Mouse (Mus musculus): ENCODE data around the gene Tlr9.

The Tlr9 gene

DNA sequence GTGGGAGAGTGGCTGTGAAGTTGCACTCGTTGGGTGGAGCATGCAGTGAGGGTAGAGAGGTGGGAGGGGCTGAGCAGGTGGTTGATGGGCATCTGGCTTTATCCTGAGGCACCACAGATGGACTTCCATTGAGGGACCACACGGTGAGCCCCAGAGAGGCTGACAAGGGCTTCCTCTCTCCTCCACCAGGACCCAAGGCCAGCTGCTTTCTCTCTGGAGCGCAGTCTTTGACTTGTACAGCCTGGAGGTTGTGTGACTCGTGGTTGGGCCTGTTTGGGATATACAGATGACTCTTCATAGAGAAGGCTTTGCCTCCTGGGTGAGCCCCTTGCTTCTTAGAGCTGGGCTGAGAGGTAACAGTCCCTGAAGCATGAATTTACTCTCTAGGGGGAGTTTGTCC is 46.0 kb downstream of the Tlr9 start:
- DNase-seq (ENCODE audit: low spot score), result no peak

DNA sequence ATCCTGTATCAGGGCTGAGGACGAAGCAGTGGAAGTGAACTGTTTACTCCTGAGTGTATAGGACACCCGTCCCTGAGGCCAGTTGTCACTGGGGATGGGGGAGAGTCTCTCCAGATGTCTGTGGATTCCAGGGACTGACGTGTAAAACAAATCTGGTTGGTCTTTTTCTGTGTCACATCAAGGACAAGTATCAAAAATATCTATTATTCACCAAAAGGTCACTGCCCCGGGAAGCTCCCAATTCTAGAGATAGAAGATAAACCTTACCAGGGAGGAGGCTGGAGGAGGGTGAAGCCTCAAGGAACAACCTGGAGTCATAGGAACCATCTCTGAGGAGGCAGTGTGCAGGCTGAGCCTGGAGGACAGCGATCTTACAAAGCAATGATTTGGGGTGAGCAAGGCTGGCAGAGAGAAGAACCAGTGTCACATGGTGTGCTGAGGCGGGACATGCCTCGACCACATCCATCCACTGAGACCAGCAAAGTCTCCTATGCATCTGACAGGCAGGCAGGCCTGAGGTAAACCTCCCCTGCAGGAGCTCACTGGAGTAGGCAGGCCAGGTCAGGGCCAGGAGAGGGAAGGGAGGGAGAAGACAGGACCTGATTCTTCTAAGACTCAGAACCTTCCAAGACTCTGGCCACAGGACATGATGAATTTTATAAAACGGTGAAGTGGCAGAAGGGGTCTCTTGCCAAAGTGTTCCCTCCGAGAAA is 46.8 kb downstream of the Tlr9 start:
- no peak for DNase-seq (ENCODE audit: low spot score)

DNA sequence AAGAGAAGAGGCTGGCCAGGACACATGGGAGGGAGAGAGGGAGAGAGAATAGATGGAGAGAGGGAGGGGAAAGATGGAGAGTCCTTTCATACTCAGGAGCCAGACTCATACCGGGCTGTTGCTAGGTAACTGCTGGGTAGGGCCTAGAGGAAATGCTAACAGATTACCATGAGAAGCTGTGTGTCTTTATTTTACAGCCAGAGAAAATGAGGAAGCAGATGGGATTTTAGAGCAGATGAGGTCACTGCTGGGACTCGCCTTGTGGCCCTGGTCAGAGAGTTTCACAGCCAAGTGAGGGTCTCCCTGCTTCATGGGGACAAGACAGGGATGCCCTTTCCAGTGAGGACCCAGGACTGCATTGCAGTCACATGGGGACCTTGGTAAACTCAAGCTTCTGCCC is 47.5 kb downstream of the Tlr9 start:
- no peak for DNase-seq (ENCODE audit: low spot score)

DNA sequence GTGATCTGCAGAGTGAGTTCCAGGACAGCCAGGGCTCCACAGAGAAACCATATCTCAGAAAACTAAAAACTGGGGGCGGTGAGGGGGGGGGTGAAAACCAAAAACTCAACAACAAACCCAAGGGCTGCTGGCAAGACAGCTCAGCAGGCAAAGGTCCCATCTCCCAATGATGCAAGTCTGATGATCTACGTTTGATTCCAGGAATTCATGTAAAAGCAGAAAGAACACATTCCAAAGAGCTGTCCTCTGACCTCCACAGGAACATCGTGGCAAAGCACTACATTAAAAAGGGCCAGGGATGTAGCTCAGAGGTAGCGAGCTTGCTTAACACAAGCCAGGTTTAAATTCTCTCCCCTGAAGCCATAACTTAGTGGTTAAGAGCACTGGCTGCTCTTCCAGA is 48.3 kb downstream of the Tlr9 start:
- no peak for DNase-seq (ENCODE audit: low spot score)

DNA sequence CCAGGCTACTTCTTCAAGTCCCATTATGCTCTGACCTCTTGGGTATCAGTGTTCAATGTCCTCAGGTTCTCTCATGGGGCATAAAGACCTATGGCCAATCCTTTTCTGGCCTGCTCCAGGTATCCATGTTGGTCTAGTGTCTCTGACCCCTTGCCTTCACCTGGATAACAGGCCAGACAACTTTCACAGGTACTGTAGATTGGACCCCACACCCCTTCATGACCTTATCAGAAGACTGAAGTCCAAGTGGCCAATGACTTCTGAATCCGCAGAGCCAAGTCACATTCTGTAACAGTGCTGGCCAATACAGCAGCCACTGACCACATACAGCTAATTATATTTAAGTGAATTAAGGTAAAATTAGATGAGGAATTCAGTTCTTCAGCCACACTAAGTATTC is 49.9 kb downstream of the Tlr9 start:
- DNase-seq (ENCODE audit: low spot score), result no peak

DNA sequence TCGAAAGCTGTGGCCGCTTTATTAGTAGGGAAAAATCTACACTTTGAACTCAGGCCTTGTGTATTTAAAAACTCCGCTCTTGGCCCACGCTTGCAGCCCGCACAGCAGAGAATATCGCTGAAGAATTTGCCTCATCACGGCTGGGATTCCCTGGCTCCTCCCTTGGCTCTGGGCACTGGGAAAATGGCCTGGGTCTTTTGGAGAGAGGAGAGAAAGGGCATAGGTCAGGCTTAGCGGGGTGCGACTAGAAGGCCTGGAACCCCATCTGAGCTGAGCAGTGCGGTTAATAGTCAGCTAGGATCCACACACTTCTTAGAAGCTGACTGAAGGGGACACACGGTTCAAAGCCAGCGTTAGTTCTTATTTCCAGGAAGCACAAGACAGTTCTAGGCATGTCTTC is 50.9 kb downstream of the Tlr9 start:
- no peak for DNase-seq (ENCODE audit: low spot score)

DNA sequence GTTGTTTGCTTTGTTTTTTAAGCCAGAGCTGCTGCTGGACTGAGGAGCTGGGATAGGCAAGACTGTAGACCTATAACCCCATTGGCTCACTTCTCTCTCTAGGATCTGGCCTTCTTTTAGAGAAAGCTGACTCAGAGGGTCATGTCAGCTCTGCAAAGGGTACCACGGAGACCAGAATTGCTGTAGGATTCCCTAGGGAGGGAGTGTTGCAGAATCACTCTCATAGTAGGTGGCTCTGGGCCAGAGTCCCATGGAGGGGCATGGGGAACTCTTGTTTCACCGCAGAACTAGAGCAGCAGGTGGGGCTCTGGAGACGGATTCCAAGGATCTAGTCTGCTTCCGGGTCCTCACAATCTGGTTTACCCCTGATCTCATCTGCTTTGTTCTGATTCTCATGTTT is 51.4 kb downstream of the Tlr9 start:
- no peak for DNase-seq (ENCODE audit: low spot score)

DNA sequence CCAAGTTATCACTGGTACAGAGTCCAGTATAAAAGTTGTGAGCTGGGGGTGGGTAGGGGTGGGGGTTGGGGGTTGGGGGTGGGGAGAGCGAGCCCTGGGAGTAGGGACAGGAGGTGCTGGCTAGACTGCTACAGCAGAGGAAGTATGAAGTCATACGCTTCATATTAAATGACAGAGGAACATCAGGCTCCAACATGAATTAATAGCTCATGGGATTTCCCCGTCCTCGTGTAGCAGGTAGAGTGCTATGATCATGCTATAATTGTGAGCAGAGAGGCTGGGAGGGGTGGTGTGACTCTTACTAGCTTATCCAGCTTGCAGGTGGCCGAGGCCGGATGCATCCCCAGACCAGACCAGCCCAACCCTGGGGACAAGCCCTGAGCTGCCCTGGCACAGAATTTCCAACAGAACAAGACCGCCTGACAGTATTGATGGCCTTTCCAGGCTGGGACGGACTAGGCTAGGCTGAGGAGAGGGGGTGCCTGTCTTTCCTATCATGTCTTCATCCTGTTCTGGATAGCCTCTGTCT is 52.3 kb downstream of the Tlr9 start:
- no peak for DNase-seq (ENCODE audit: low spot score)

DNA sequence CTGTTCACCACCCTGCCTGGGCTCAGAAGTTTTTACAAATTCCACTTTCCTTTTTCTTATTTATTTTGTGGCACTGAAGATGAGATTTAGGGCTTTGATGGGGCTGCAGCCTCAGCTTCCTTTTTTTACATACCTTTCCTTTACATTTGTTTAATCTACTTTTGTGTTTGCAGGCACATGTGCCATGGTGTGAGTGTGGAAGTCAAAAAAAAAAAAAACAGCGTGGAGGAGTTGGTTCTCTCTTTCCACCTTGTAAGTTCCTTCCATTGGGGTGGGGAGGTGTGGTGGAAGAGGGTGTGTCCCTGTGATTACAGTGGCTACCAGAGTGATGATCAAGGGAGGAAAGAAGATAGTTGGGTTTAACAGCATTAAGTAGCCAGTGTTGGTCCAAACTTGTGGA is 53.4 kb downstream of the Tlr9 start:
- DNase-seq (ENCODE audit: low spot score), result no peak

All from T-cell, adult 2 months (primary cell).